Mouse (Mus musculus): ENCODE measurements around the gene Dtymk. TPM values are rescaled to one million over a fixed set of nuclear protein-coding genes. Genes with fewer than 3 reads are reported as not detected.
A peak's percentile ranks its signal among the peaks of the same experiment; 100 is the strongest.
"Not testable (repeated sequence)": the region's sequence is repeated elsewhere in the genome, so short reads cannot be mapped to it uniquely, and the experiment has no call there.

Dtymk gene
- polyA plus RNA-seq (2014; fragmentation: Nextera tagmentation; extraction: Ambion mirVana), result 267 and 282 TPM in 2 replicates

- H3K36me3 ChIP-seq (ENCODE audit: control insufficient read depth, insufficient read depth, low read length), result peaks cover 6% of the 10 kb centered on the region; the same call in 1 of the 2 replicates
- peak within 1 kb of the TSS; percentile 65 for H3K4me3 ChIP-seq (ENCODE audit: low read depth, low read length)
- H3K4me1 ChIP-seq (replicated peaks; ENCODE audit: control insufficient read depth, insufficient read depth, low read length), result peaks cover 12% of the 10 kb centered on the region
- peak within 1 kb of the TSS; percentile 83 for H3K9ac ChIP-seq (ENCODE audit: low read length)
- H3K9me3 ChIP-seq (ENCODE audit: control insufficient read depth, low read length), result no peaks in the 10 kb centered on the region
- DNase-seq (ENCODE audit: low spot score) (peak; percentile 94), ATAC-seq (replicated peaks; ENCODE audit: low FRiP score) (peak; percentile 58)
- H3K4me2 ChIP-seq (ENCODE audit: low read depth, low read length, severe bottlenecking), result peak within 1 kb of the TSS; percentile 73
- H3K27ac ChIP-seq (ENCODE audit: low read depth, low read length), result peak within 1 kb of the TSS; percentile 72
- H3K27me3 ChIP-seq (ENCODE audit: control insufficient read depth, insufficient read depth, low read length), result no peaks in the 10 kb centered on the region
- under 1% methylated on average over 42 of the region's 42 CpGs for WGBS
Observed at GRCm38 (mm10) chr1:93801741-93802238, at the start of gene Dtymk. Dtymk (minus strand) TSS chr1:93801934.

DNA sequence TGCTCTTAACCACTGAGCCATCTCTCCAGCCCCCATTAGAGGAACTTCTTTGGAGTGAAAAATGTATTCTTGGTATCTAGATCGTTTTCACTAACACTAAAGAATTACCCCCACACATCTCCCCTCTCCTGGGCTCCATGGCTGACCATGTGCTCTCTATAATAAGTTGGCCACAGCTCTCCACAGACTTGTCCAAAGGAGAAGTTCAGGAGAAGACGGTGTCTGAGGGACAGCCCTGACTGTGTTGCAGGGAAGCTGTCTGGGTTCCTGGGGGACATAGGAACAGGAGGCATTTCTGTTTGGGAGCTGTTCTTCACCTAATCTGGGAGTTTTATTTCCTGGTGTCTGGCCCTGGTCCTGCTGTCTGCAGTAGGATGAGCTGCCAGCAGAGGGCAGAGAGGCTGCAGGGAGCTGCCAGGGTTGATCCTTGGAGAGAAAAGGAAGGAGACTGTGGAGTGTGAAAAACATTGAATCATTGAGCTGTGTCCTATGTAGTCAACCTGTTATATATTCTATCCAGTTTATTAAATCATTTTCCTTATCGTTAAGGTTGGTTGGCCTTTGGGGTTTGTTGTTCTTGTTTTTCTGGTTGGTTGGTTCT is 44.1 kb upstream of the Dtymk start:
- WGBS, result 77% methylated on average over 1 of the region's 3 CpGs
- H3K4me3 ChIP-seq (ENCODE audit: low read depth, low read length); H3K9ac ChIP-seq (ENCODE audit: low read length); H3K9me3 ChIP-seq (ENCODE audit: control insufficient read depth, low read length); H3K4me2 ChIP-seq (ENCODE audit: low read depth, low read length, severe bottlenecking); H3K27me3 ChIP-seq (ENCODE audit: control insufficient read depth, insufficient read depth, low read length); H3K27ac ChIP-seq (ENCODE audit: low read depth, low read length); DNase-seq (ENCODE audit: low spot score); H3K4me1 ChIP-seq (replicated peaks; ENCODE audit: control insufficient read depth, insufficient read depth, low read length); H3K36me3 ChIP-seq (ENCODE audit: control insufficient read depth, insufficient read depth, low read length): not testable (repeated sequence)
- peak; percentile 71; the same call in 1 of the 2 replicates for ATAC-seq (replicated peaks; ENCODE audit: low FRiP score)

GRCm38 (mm10) chr1:93838569-93838968 is 36.8 kb upstream of the Dtymk start:
- not testable (repeated sequence) for ATAC-seq (replicated peaks; ENCODE audit: low FRiP score); H3K9ac ChIP-seq (ENCODE audit: low read length); H3K4me3 ChIP-seq (ENCODE audit: low read depth, low read length); H3K27me3 ChIP-seq (ENCODE audit: control insufficient read depth, insufficient read depth, low read length); H3K9me3 ChIP-seq (ENCODE audit: control insufficient read depth, low read length); H3K36me3 ChIP-seq (ENCODE audit: control insufficient read depth, insufficient read depth, low read length); H3K27ac ChIP-seq (ENCODE audit: low read depth, low read length); DNase-seq (ENCODE audit: low spot score); H3K4me2 ChIP-seq (ENCODE audit: low read depth, low read length, severe bottlenecking); H3K4me1 ChIP-seq (replicated peaks; ENCODE audit: control insufficient read depth, insufficient read depth, low read length)
- WGBS, result 90% methylated on average over 7 of the region's 8 CpGs

- no peak for ATAC-seq (replicated peaks; ENCODE audit: low FRiP score)
- H3K27me3 ChIP-seq (ENCODE audit: control insufficient read depth, insufficient read depth, low read length), result no peaks in the 10 kb centered on the region
- H3K4me2 ChIP-seq (ENCODE audit: low read depth, low read length, severe bottlenecking), result no peak overlapping the region
- H3K4me3 ChIP-seq (ENCODE audit: low read depth, low read length), result no peak overlapping the region
- H3K36me3 ChIP-seq (ENCODE audit: control insufficient read depth, insufficient read depth, low read length), result no peaks in the 10 kb centered on the region
- no peak overlapping the region for H3K9ac ChIP-seq (ENCODE audit: low read length)
- H3K4me1 ChIP-seq (replicated peaks; ENCODE audit: control insufficient read depth, insufficient read depth, low read length), result no peaks in the 10 kb centered on the region
- no peaks in the 10 kb centered on the region for H3K9me3 ChIP-seq (ENCODE audit: control insufficient read depth, low read length)
- DNase-seq (ENCODE audit: low spot score), result no peak
- 91% methylated on average over 6 of the region's 8 CpGs for WGBS
- H3K27ac ChIP-seq (ENCODE audit: low read depth, low read length), result no peak overlapping the region
Observed at GRCm38 (mm10) chr1:93837335-93837734, 35.6 kb upstream of the Dtymk start.

- Histone ChIP-seq H3K9me3 (ENCODE audit: control insufficient read depth, low read length) (no peaks in the 10 kb centered on the region), H3K4me3 (ENCODE audit: low read depth, low read length) (no peak overlapping the region), H3K4me1 (replicated peaks; ENCODE audit: control insufficient read depth, insufficient read depth, low read length) (no peaks in the 10 kb centered on the region), H3K4me2 (ENCODE audit: low read depth, low read length, severe bottlenecking) (no peak overlapping the region), H3K27ac (ENCODE audit: low read depth, low read length) (no peak overlapping the region), H3K36me3 (ENCODE audit: control insufficient read depth, insufficient read depth, low read length) (no peaks in the 10 kb centered on the region), H3K9ac (ENCODE audit: low read length) (no peak overlapping the region), H3K27me3 (ENCODE audit: control insufficient read depth, insufficient read depth, low read length) (no peaks in the 10 kb centered on the region)
- DNase-seq (ENCODE audit: low spot score), result no peak
- WGBS, result 94% methylated on average over 2 of the region's 2 CpGs
- no peak for ATAC-seq (replicated peaks; ENCODE audit: low FRiP score)
Observed at GRCm38 (mm10) chr1:93836532-93836913, 34.8 kb upstream of the Dtymk start.

DNA sequence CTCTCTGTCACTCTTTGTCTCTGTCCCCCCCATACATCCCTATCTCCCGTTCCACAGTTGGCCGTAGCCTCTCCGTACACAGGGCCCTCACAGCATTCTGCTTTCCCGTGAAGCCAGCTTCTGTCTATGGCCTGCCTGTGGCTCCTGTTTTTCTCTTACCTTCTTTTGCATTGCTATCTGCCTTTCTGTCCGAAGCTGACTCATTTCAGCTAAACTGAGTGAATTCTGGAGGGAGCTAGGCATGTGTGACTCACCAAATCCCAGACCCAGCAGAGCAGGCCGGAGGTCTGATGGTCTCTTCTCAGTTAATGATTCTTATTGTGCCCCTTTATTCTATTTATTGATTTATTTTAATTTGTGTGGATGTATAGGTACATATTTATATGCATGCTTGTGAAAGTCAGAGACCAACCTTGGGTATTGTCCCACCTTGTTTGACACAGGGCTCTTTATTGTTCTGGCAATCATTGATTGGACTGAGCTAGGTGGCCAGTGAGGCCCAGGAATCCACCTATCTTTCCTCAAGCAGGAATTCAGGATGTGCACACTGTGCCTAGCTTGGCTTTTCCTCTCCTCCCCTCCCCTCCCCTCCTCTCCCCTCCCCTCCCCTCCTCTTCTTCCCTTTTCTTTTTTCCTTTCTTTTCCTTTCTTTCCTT is 34.3 kb upstream of the Dtymk start:
- Histone ChIP-seq H3K9ac (ENCODE audit: low read length) (no peak overlapping the region), H3K36me3 (ENCODE audit: control insufficient read depth, insufficient read depth, low read length) (no peaks in the 10 kb centered on the region), H3K4me3 (ENCODE audit: low read depth, low read length) (no peak overlapping the region), H3K4me1 (replicated peaks; ENCODE audit: control insufficient read depth, insufficient read depth, low read length) (no peaks in the 10 kb centered on the region), H3K27ac (ENCODE audit: low read depth, low read length) (no peak overlapping the region), H3K4me2 (ENCODE audit: low read depth, low read length, severe bottlenecking) (no peak overlapping the region), H3K27me3 (ENCODE audit: control insufficient read depth, insufficient read depth, low read length) (no peaks in the 10 kb centered on the region), H3K9me3 (ENCODE audit: control insufficient read depth, low read length) (no peaks in the 10 kb centered on the region)
- WGBS, result 92% methylated on average over 6 of the region's 6 CpGs
- no peak for DNase-seq (ENCODE audit: low spot score)
- ATAC-seq (replicated peaks; ENCODE audit: low FRiP score), result no peak

GRCm38 (mm10) chr1:93835211-93835610 is 33.5 kb upstream of the Dtymk start:
- Histone ChIP-seq H3K36me3 (ENCODE audit: control insufficient read depth, insufficient read depth, low read length) (no peaks in the 10 kb centered on the region), H3K9me3 (ENCODE audit: control insufficient read depth, low read length) (no peaks in the 10 kb centered on the region), H3K4me1 (replicated peaks; ENCODE audit: control insufficient read depth, insufficient read depth, low read length) (no peaks in the 10 kb centered on the region), H3K4me3 (ENCODE audit: low read depth, low read length) (no peak overlapping the region), H3K27ac (ENCODE audit: low read depth, low read length) (no peak overlapping the region), H3K4me2 (ENCODE audit: low read depth, low read length, severe bottlenecking) (no peak overlapping the region), H3K9ac (ENCODE audit: low read length) (no peak overlapping the region), H3K27me3 (ENCODE audit: control insufficient read depth, insufficient read depth, low read length) (no peaks in the 10 kb centered on the region)
- DNase-seq (ENCODE audit: low spot score) (no peak), ATAC-seq (replicated peaks; ENCODE audit: low FRiP score) (no peak)
- 99% methylated on average over 4 of the region's 4 CpGs for WGBS

- 91% methylated on average over 7 of the region's 7 CpGs for WGBS
Observed at GRCm38 (mm10) chr1:93834671-93835150, 33.0 kb upstream of the Dtymk start.

More at GRCm38 (mm10) chr1:93834671-93835150, 33.0 kb upstream of the Dtymk start:
- Histone ChIP-seq H3K4me1 (replicated peaks; ENCODE audit: control insufficient read depth, insufficient read depth, low read length) (no peaks in the 10 kb centered on the region), H3K27ac (ENCODE audit: low read depth, low read length) (no peak overlapping the region), H3K27me3 (ENCODE audit: control insufficient read depth, insufficient read depth, low read length) (no peaks in the 10 kb centered on the region), H3K4me3 (ENCODE audit: low read depth, low read length) (no peak overlapping the region), H3K9ac (ENCODE audit: low read length) (no peak overlapping the region), H3K36me3 (ENCODE audit: control insufficient read depth, insufficient read depth, low read length) (no peaks in the 10 kb centered on the region), H3K4me2 (ENCODE audit: low read depth, low read length, severe bottlenecking) (no peak overlapping the region), H3K9me3 (ENCODE audit: control insufficient read depth, low read length) (no peaks in the 10 kb centered on the region)
- DNase-seq (ENCODE audit: low spot score), result no peak
- no peak for ATAC-seq (replicated peaks; ENCODE audit: low FRiP score)

Data from forebrain, embryonic 11.5 days (tissue).